Mouse (Mus musculus): ENCODE results near the gene Tlr11. TPM values are rescaled to one million over a fixed set of nuclear protein-coding genes. Genes with fewer than 3 reads are reported as not detected.

Gene Tlr11
- polyA plus RNA-seq, 1 experiment from 2014 or later: not detected

Other genes starting within 250 kb of the Tlr11 start
- not detected in 2 replicates for gene Olfr727, start 234.7 kb upstream of the Tlr11 start, polyA plus RNA-seq (2015; fragmentation: Nextera tagmentation; extraction: Ambion mirVana)
- not detected in 2 replicates for gene Olfr728, start 215.2 kb upstream of the Tlr11 start, polyA plus RNA-seq (2015; fragmentation: Nextera tagmentation; extraction: Ambion mirVana)
- not detected in 2 replicates for gene Olfr729, start 205.0 kb upstream of the Tlr11 start, polyA plus RNA-seq (2015; fragmentation: Nextera tagmentation; extraction: Ambion mirVana)
- gene Olfr730, start 169.7 kb upstream of the Tlr11 start, polyA plus RNA-seq (2015; fragmentation: Nextera tagmentation; extraction: Ambion mirVana): not detected in 2 replicates
- gene Olfr731, start 116.0 kb upstream of the Tlr11 start, polyA plus RNA-seq (2015; fragmentation: Nextera tagmentation; extraction: Ambion mirVana): not detected in 2 replicates
- gene Olfr732, start 73.7 kb upstream of the Tlr11 start, polyA plus RNA-seq (2015; fragmentation: Nextera tagmentation; extraction: Ambion mirVana): not detected in 2 replicates
- gene Olfr733, start 56.4 kb upstream of the Tlr11 start, polyA plus RNA-seq (2015; fragmentation: Nextera tagmentation; extraction: Ambion mirVana): not detected in 2 replicates
- not detected in 2 replicates for gene Olfr734, start 31.2 kb upstream of the Tlr11 start, polyA plus RNA-seq (2015; fragmentation: Nextera tagmentation; extraction: Ambion mirVana)
- not detected in 2 replicates for gene Olfr735, start 9.0 kb upstream of the Tlr11 start, polyA plus RNA-seq (2015; fragmentation: Nextera tagmentation; extraction: Ambion mirVana)
- not detected in 2 replicates for gene Olfr736, start 23.2 kb downstream of the Tlr11 start, polyA plus RNA-seq (2015; fragmentation: Nextera tagmentation; extraction: Ambion mirVana)
- gene Olfr738, start 49.7 kb downstream of the Tlr11 start, polyA plus RNA-seq (2015; fragmentation: Nextera tagmentation; extraction: Ambion mirVana): not detected in 2 replicates
- not detected in 2 replicates for gene Olfr739, start 60.7 kb downstream of the Tlr11 start, polyA plus RNA-seq (2015; fragmentation: Nextera tagmentation; extraction: Ambion mirVana)
- gene Olfr740, start 87.6 kb downstream of the Tlr11 start, polyA plus RNA-seq (2015; fragmentation: Nextera tagmentation; extraction: Ambion mirVana): not detected in 2 replicates
- not detected in 2 replicates for gene Olfr741, start 114.8 kb downstream of the Tlr11 start, polyA plus RNA-seq (2015; fragmentation: Nextera tagmentation; extraction: Ambion mirVana)
- not detected in 2 replicates for gene Olfr742, start 145.7 kb downstream of the Tlr11 start, polyA plus RNA-seq (2015; fragmentation: Nextera tagmentation; extraction: Ambion mirVana)
- not detected in 2 replicates for gene Olfr743, start 163.9 kb downstream of the Tlr11 start, polyA plus RNA-seq (2015; fragmentation: Nextera tagmentation; extraction: Ambion mirVana)